15 mouse cellular contexts compared by ENCODE assay signal in genomic region chr1:33536272-33537004, GRCm38 (mm10).
A peak's percentile ranks its signal among the peaks of the same experiment; 100 is the strongest.
DNase-seq lines count a peak whose midpoint lies in the region; ATAC-seq and TF ChIP-seq lines count a peak whose summit lies in the region.
"Had no signal": no experiment of that assay in that cellular context is flagged by ENCODE, and none has a peak within 500 bp of the region (broad histone marks: within the 10 kb centered on the region; RNA-seq: fewer than 3 reads in every experiment).

No protein-coding gene starts in this region.

- peak; percentile 13 to 20 for DNase-seq in cerebellum, postnatal 10 days
- no peak for DNase-seq in cerebellum, adult 8-10 months
- DNase-seq in liver, postnatal 0 days = no peak
- DNase-seq in liver (no peak), ES-CJ7 (ENCODE audit: low read depth, low spot score) (peak; percentile 51)
- DNase-seq in cerebellum, postnatal 25 days = no peak
- DNase-seq in right cerebral cortex, postnatal 36 days (ENCODE audit: low spot score in 2 of 2) = no peak
- DNase-seq: adrenal gland, adult 2 months; cerebellum, postnatal 36 days; lung, postnatal 36 days; right cerebral cortex, postnatal 14 days had no signal

- H3K27ac ChIP-seq in liver, postnatal 0 days (ENCODE audit: low read depth) = no peak overlapping the region
- H3K27ac ChIP-seq: embryonic facial prominence, embryonic 13.5 days; hindbrain, embryonic 14.5 days; limb, embryonic 15.5 days had no signal

- H3K9me3 ChIP-seq in liver, postnatal 0 days (ENCODE audit: low read length) = 0 out of 2 replicates have a peak, but pooled peaks cover 2% of the 10 kb centered on the region
- H3K9me3 ChIP-seq: embryonic facial prominence, embryonic 13.5 days; limb, embryonic 15.5 days had no signal

- no peaks in the 10 kb centered on the region for H3K27me3 ChIP-seq in liver, postnatal 0 days (ENCODE audit: insufficient read depth, low read length)
- H3K27me3 ChIP-seq: embryonic facial prominence, embryonic 13.5 days; limb, embryonic 15.5 days had no signal

- TF ChIP-seq CTCF in liver, postnatal 0 days (IDR thresholded peaks at IDR 0.05; ENCODE audit: low read depth) = peak; percentile 57

- H3K4me1 ChIP-seq in liver, postnatal 0 days (ENCODE audit: insufficient read depth) = 0 out of 2 replicates have a peak, but pooled peaks cover 2% of the 10 kb centered on the region
- H3K4me1 ChIP-seq: limb, embryonic 15.5 days had no signal

- no peak overlapping the region for H3K9ac ChIP-seq in liver, postnatal 0 days (replicated peaks)
- H3K9ac ChIP-seq: embryonic facial prominence, embryonic 13.5 days; hindbrain, embryonic 14.5 days; limb, embryonic 15.5 days had no signal

- no peak overlapping the region for H3K4me3 ChIP-seq in liver, postnatal 0 days (ENCODE audit: low read depth, low read length)
- H3K4me3 ChIP-seq: embryonic facial prominence, embryonic 13.5 days; limb, embryonic 15.5 days had no signal

- 0 out of 2 replicates have a peak, but pooled peaks cover 3% of the 10 kb centered on the region for H3K36me3 ChIP-seq in liver, postnatal 0 days (replicated peaks; ENCODE audit: insufficient read depth, low read length)
- H3K36me3 ChIP-seq: embryonic facial prominence, embryonic 13.5 days; limb, embryonic 15.5 days had no signal

- 90% methylated on average over 4 of the region's 4 CpGs for WGBS in liver, postnatal 0 days (ENCODE audit: insufficient replicate concordance)

- no peak overlapping the region for H3K4me2 ChIP-seq in liver, postnatal 0 days (ENCODE audit: low read depth, low read length)
- H3K4me2 ChIP-seq: embryonic facial prominence, embryonic 13.5 days; hindbrain, embryonic 14.5 days; limb, embryonic 15.5 days had no signal

- ATAC-seq in liver, postnatal 0 days = peak; percentile 33; the same call in 1 of the 2 replicates
- ATAC-seq in megakaryocyte, adult 5-6 weeks (ENCODE audit: poor library complexity, severe bottlenecking) = peak; percentile 49

- TF ChIP-seq EP300 in liver, postnatal 0 days (IDR thresholded peaks at IDR 0.05; ENCODE audit: low read depth) = no peak

Comparison
In these comparisons a context has a peak if more than half of its experiments do, and no peak if none do; other contexts are left out.
1. DNase-seq: peak in cerebellum, postnatal 10 days (2 of 2) and ES-CJ7 (single experiment); none in cerebellum, adult 8-10 months (single experiment), liver, postnatal 0 days (single experiment), liver (single experiment), cerebellum, postnatal 25 days (0 of 2) and right cerebral cortex, postnatal 36 days (0 of 2).